22 mouse cellular contexts compared by ENCODE assay signal in genomic region chr8:61581259-61581658, GRCm38 (mm10).
DNase-seq lines count a peak whose midpoint lies in the region; TF ChIP-seq lines count a peak whose summit lies in the region.
"Had no signal": no experiment of that assay in that cellular context is flagged by ENCODE, and none has a peak within 500 bp of the region (broad histone marks: within the 10 kb centered on the region; RNA-seq: fewer than 3 reads in every experiment).

No protein-coding gene starts in this region.

- H3K27me3 ChIP-seq in CH12.LX (replicated peaks), result no peaks in the 10 kb centered on the region
- H3K27me3 ChIP-seq in small intestine, adult 2 months (ENCODE audit: control insufficient read depth, insufficient read depth, low read length), result no peaks in the 10 kb centered on the region
- H3K27me3 ChIP-seq: hindbrain, embryonic 13.5 days; Patski had no signal

- DNase-seq in heart, adult 11 months, result peak; percentile 13
- DNase-seq in heart, postnatal 25 days (ENCODE audit: low spot score), result no peak
- no peak for DNase-seq in CH12.LX (ENCODE audit: extremely low read depth)
- peak; percentile 42 for DNase-seq in induced T-regulatory cell, adult 2 months (ENCODE audit: low read depth)
- DNase-seq in cerebellum, adult 9-10 months, result no peak
- DNase-seq in urinary bladder, postnatal 36 days (ENCODE audit: low spot score in 2 of 2), result no peak
- no peak for DNase-seq in adrenal gland, postnatal 10 days
- DNase-seq: adrenal gland, adult 2 months; adrenal gland, postnatal 25 days; cerebellum, adult 11-12 months; cerebellum, adult 8-10 months; cerebellum, postnatal 14 days; forebrain, postnatal 0 days; gastrocnemius, postnatal 10 days; gastrocnemius, postnatal 36 days; heart, postnatal 36 days had no signal

- H3K9ac ChIP-seq in CH12.LX (ENCODE audit: insufficient read depth, low read depth), result no peak overlapping the region
- H3K9ac ChIP-seq: forebrain, postnatal 0 days; hindbrain, embryonic 13.5 days had no signal

- no peaks in the 10 kb centered on the region for H3K9me3 ChIP-seq in CH12.LX (replicated peaks; ENCODE audit: low read length)
- H3K9me3 ChIP-seq: G1E; hindbrain, embryonic 10.5 days; hindbrain, embryonic 13.5 days had no signal

- H3K79me2 ChIP-seq in CH12.LX (replicated peaks; ENCODE audit: control insufficient read depth, extremely low read depth, insufficient read depth, poor library complexity, severe bottlenecking), result no peaks in the 10 kb centered on the region; the same call in 1 of the 2 replicates

- intact Hi-C loops in heart, postnatal 25 days (cut with DNase I), result no loop called here

- no peak overlapping the region for H3K4me3 ChIP-seq in CH12.LX (replicated peaks in 1 of 3; ENCODE audit: low read depth in 2 of 3, low read length in 2 of 3, poor library complexity in 1 of 3)
- no peak overlapping the region for H3K4me3 ChIP-seq in small intestine, adult 2 months (ENCODE audit: low read depth, low read length)
- H3K4me3 ChIP-seq: hindbrain, embryonic 10.5 days; hindbrain, embryonic 13.5 days had no signal

- no peak for TF ChIP-seq POLR2A in CH12.LX (IDR thresholded peaks at IDR 0.05; ENCODE audit: low read depth, low read length)
- no peak for TF ChIP-seq POLR2A in small intestine, adult 2 months (IDR thresholded peaks at IDR 0.05; ENCODE audit: low read depth, low read length)

- H3K36me3 ChIP-seq in CH12.LX (replicated peaks in 1 of 2; ENCODE audit: control insufficient read depth in 1 of 2, insufficient read depth in 1 of 2, low read length in 1 of 2), result peaks cover 0 to 5% of the 10 kb centered on the region in 2 experiments
- no peaks in the 10 kb centered on the region for H3K36me3 ChIP-seq in small intestine, adult 2 months (ENCODE audit: control insufficient read depth, insufficient read depth, low read length)
- H3K36me3 ChIP-seq: G1E; hindbrain, embryonic 13.5 days had no signal

- in situ Hi-C loops in CH12.LX (cut with MboI; ENCODE audit: low pct_ligation_motif_present, low pct_unique_long_range_greater_than_20kb, low sequenced_read_pairs), result no loop called here

- TF ChIP-seq CTCF in CH12.LX (conservative IDR thresholded peaks at IDR 0.05 in 1 of 2, IDR thresholded peaks at IDR 0.05 in 1 of 2; ENCODE audit: low read depth in 2 of 2, low read length in 2 of 2), result no peak
- TF ChIP-seq CTCF in small intestine, adult 2 months (IDR thresholded peaks at IDR 0.05; ENCODE audit: extremely low read depth, insufficient read length, insufficient replicate concordance, low read depth, low read length), result no peak

- peaks cover 12% of the 10 kb centered on the region in 2 experiments for H3K4me1 ChIP-seq in CH12.LX (ENCODE audit: control insufficient read depth in 1 of 2, insufficient read depth in 2 of 2)
- peaks cover 13% of the 10 kb centered on the region; the same call in 1 of the 2 replicates for H3K4me1 ChIP-seq in small intestine, adult 2 months (ENCODE audit: control insufficient read depth, insufficient read depth, insufficient read length, low read length)
- H3K4me1 ChIP-seq: hindbrain, embryonic 10.5 days had no signal

- TF ChIP-seq RAD21 in CH12.LX (IDR thresholded peaks at IDR 0.05; ENCODE audit: low read depth, low read length), result no peak

- 30% methylated on average over 5 of the region's 5 CpGs for WGBS in small intestine, adult 2 months

- dilution Hi-C loops in CH12.LX (cut with MboI; ENCODE audit: extremely low pct_ligation_motif_present, extremely low pct_unique_long_range_greater_than_20kb, low sequenced_read_pairs), result no loop called here

- no peak overlapping the region for H3K4me2 ChIP-seq in CH12.LX (ENCODE audit: insufficient read depth, low read depth, poor library complexity, severe bottlenecking)
- H3K4me2 ChIP-seq: heart, embryonic 11.5 days; hindbrain, embryonic 13.5 days had no signal

- no peak overlapping the region for H3K27ac ChIP-seq in CH12.LX (ENCODE audit: insufficient read depth, low read depth)
- peak overlapping the region; percentile 87 for H3K27ac ChIP-seq in small intestine, adult 2 months (ENCODE audit: insufficient read depth, low read depth, low read length)
- H3K27ac ChIP-seq: hindbrain, embryonic 10.5 days; hindbrain, embryonic 13.5 days had no signal

- TF ChIP-seq EP300 in CH12.LX (IDR thresholded peaks at IDR 0.05; ENCODE audit: low read length), result no peak

TF ChIP-seq in CH12.LX, 34 proteins besides CTCF, POLR2A, EP300 and RAD21:
- TF ChIP-seq BHLHE40 (IDR thresholded peaks at IDR 0.05; ENCODE audit: low read depth, low read length) (0 out of 2 replicates have a peak, but pooled peaks have one; percentile 29), MAX (IDR thresholded peaks at IDR 0.05; ENCODE audit: low read length) (no peak), USF1 (IDR thresholded peaks at IDR 0.05; ENCODE audit: low read depth, low read length) (no peak), MXI1 (IDR thresholded peaks at IDR 0.05; ENCODE audit: low read depth, low read length) (no peak)

Comparison
In these comparisons a context has a peak if more than half of its experiments do, and no peak if none do; other contexts are left out.
1. DNase-seq: peak in heart, adult 11 months (single experiment) and induced T-regulatory cell, adult 2 months (single experiment); none in heart, postnatal 25 days (single experiment), CH12.LX (single experiment), cerebellum, adult 9-10 months (single experiment), urinary bladder, postnatal 36 days (0 of 2) and adrenal gland, postnatal 10 days (single experiment).